Mouse (Mus musculus) heart, embryonic 12.5 days (tissue): Measurements from ENCODE around the gene Capn9. TPM values are rescaled to one million over a fixed set of nuclear protein-coding genes. Genes with fewer than 3 reads are reported as not detected.

Experiments
- ATAC-seq: fragments of 200-750 bp; cut with Nextera tagmentation; 2 replicates; pipeline ENCODE4 v1.8.0; 2017; ENCODE audit warnings: moderate TSS enrichment, moderate library complexity; ENCODE audit not compliant: insufficient number of reproducible peaks, low FRiP score
- H3K27ac ChIP-seq: fragments of 300-500 bp; sonication (generic); 2 replicates; pipeline ENCODE4 v1.5.1; 2016; ENCODE audit warnings: mild to moderate bottlenecking, moderate library complexity; ENCODE audit not compliant: poor library complexity, severe bottlenecking
- H3K27me3 ChIP-seq: fragments of 300-500 bp; sonication (generic); replicated peaks from 2 replicates; pipeline ENCODE4 v1.6.1; 2016; ENCODE audit warnings: mild to moderate bottlenecking, moderate library complexity
- H3K36me3 ChIP-seq: fragments of 300-500 bp; sonication (generic); 2 replicates; pipeline ENCODE4 v1.6.1; 2016; ENCODE audit warnings: mild to moderate bottlenecking, moderate library complexity
- H3K4me1 ChIP-seq: fragments of 300-500 bp; sonication (generic); replicated peaks from 2 replicates; pipeline ENCODE4 v1.6.1; 2016; ENCODE audit warnings: mild to moderate bottlenecking
- H3K4me2 ChIP-seq: fragments of 300-500 bp; sonication (generic); 2 replicates; pipeline ENCODE4 v1.6.1; 2016; ENCODE audit warnings: mild to moderate bottlenecking, moderate library complexity
- H3K4me3 ChIP-seq: fragments of 300-500 bp; sonication (generic); 2 replicates; pipeline ENCODE4 v1.5.1; 2016; ENCODE audit warnings: mild to moderate bottlenecking
- H3K9ac ChIP-seq: fragments of 300-500 bp; sonication (generic); 2 replicates; pipeline ENCODE4 v1.6.1; 2016; ENCODE audit warnings: mild to moderate bottlenecking, moderate library complexity
- H3K9me3 ChIP-seq: fragments of 300-500 bp; sonication (generic); replicated peaks from 2 replicates; pipeline ENCODE4 v1.6.1; 2016; ENCODE audit warnings: mild to moderate bottlenecking, moderate library complexity
- WGBS: fragments of 180-500 bp; shearing (Covaris S2); methylation state at CpG from one replicate; pipeline ENCODE4 v1.1.7; 2016; 5-methylcytosine and 5-hydroxymethylcytosine counted together
- polyA plus RNA-seq: library from polyadenylated mRNA; unstranded; fragments of >200 nt; fragmentation: Nextera tagmentation; extraction: Ambion mirVana; gene quantifications from 2 replicates; pipeline ENCODE4 v1.2.1, GENCODE M21; 2016

Gene Capn9
- polyA plus RNA-seq, 1 experiment from 2014 or later = 0.34 TPM

DNA sequence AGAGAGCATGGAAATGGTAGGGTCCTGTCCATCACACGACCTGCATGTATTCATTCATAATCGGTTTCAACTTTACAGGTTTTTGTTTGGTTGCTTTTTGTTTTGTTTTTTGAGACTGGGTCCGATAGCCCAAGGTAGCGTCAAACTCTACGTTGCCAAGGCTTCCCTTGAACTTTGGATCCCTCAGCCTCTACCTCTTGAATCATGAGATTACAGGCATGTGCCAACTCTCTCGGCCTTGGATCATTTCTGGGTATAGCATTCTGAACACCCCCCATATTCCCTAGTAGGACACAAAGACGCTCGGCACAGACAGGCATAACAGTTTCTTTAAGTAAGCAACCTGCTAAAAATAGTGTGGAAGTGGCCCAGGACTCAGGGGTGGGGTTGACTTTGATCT, 65.7 kb downstream of the Capn9 start:
- H3K27ac ChIP-seq = 0 out of 2 replicates have a peak overlapping the region, but pooled peaks have one; percentile 99
- peaks cover 57% of the 10 kb centered on the region for H3K4me1 ChIP-seq
- H3K36me3 ChIP-seq = peaks cover 55% of the 10 kb centered on the region
- H3K4me2 ChIP-seq = no peak overlapping the region
- 80% methylated on average over 8 of the region's 8 CpGs for WGBS
- H3K9ac ChIP-seq = no peak overlapping the region
- no peak for ATAC-seq
- no peak overlapping the region for H3K4me3 ChIP-seq
- no peaks in the 10 kb centered on the region; the same call in 1 of the 2 replicates for H3K9me3 ChIP-seq
- H3K27me3 ChIP-seq = no peaks in the 10 kb centered on the region

DNA sequence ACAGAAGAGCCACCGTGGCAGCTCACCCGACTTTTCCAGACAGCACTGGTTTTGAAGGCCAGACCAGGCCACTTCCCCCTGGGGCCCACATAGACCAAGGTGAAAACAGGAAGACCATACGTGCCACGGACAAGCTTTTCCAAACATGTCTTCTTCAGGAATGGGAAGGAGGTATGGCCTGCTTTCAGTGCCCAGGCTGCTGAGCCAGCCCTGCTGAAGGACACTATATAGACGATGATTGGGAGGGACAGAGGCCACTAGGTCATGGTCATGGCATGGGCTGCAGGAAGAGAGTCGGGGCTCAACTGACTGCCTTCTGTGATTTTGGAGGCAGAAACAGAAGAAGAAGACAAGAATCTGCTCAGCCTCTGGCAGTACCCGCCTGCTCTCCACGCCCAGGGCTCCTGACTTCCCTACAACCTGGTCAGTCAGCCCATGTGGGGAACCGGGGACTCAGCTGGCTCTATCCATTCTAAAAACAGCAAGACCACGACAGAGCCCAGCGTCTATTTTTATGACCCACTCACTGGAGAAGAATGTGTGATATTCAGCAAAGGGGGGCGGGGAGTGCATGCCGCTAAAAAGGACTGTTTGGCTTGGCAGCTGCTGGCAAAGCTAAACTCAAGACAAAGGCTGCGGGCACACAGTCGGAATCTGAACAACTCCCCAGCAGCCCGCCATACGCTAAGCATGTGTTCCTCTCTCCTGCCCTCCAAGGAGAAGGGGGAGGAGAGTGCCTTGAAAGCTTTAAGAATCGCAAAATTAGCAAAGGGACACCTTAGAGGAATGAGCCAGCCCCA, 67.8 kb downstream of the Capn9 start:
- Histone ChIP-seq H3K4me1 (peaks cover 67% of the 10 kb centered on the region), H3K9me3 (no peaks in the 10 kb centered on the region; the same call in 1 of the 2 replicates), H3K27me3 (no peaks in the 10 kb centered on the region), H3K36me3 (peaks cover 40% of the 10 kb centered on the region), H3K4me3 (0 out of 2 replicates have a peak overlapping the region, but pooled peaks have one; percentile 11), H3K4me2 (peak overlapping the region; percentile 55), H3K27ac (peak overlapping the region; percentile 99), H3K9ac (peak overlapping the region; percentile 67)
- WGBS = 26% methylated on average over 18 of the region's 18 CpGs
- ATAC-seq = peak; percentile 85

DNA sequence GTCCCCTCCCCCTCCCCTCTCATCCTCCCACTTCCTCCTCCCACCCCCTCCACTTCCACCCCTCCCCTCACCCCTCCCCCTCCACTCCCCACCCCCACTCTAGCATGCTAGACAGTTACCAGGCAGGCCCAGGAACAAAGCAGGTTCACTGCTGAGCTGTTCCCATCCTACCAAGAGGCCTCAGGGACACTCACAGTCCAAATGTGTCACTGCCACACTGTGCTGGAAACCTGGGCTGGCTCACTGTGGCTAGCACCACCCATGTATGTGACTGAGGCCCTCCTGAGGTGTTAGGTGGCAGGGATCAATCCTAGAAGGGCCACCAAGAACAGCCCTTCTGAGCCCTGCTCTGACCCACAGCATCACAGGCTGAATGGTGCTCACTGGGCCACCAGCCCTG, 72.4 kb downstream of the Capn9 start:
- H3K36me3 ChIP-seq = peaks cover 32% of the 10 kb centered on the region
- no peak overlapping the region for H3K4me3 ChIP-seq
- peak overlapping the region; percentile 49; the same call in 1 of the 2 replicates for H3K9ac ChIP-seq
- ATAC-seq = no peak
- H3K4me2 ChIP-seq = no peak overlapping the region
- H3K27me3 ChIP-seq = no peaks in the 10 kb centered on the region
- H3K27ac ChIP-seq = peak overlapping the region; percentile 61
- H3K4me1 ChIP-seq = peaks cover 89% of the 10 kb centered on the region
- no peaks in the 10 kb centered on the region; the same call in 1 of the 2 replicates for H3K9me3 ChIP-seq

DNA sequence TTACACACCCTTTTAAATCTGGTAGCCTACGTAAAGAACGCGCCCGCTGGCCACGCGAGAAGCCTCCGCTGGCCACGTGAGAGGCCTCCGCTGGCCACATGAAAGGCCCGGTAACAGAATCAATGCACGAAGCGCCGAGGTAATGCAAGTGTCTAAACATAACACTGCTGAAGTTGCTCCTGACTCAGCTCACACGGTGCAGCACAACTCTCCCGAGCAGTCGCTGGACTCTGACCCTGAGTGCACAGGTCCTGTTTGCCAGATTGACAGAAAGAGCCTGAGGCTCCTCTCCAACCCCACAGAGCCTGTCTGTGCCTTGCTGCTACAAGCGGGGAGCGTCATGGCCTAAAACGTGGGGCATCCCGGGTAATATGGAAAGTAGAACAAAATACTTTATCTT, 75.9 kb downstream of the Capn9 start:
- H3K9me3 ChIP-seq = no peaks in the 10 kb centered on the region
- peaks cover 91% of the 10 kb centered on the region for H3K4me1 ChIP-seq
- no peak for ATAC-seq
- H3K27ac ChIP-seq = peak overlapping the region; percentile 94
- peaks cover 33% of the 10 kb centered on the region for H3K36me3 ChIP-seq
- H3K9ac ChIP-seq = no peak overlapping the region
- H3K27me3 ChIP-seq = no peaks in the 10 kb centered on the region
- no peak overlapping the region for H3K4me2 ChIP-seq
- H3K4me3 ChIP-seq = no peak overlapping the region
- 83% methylated on average over 20 of the region's 20 CpGs for WGBS

DNA sequence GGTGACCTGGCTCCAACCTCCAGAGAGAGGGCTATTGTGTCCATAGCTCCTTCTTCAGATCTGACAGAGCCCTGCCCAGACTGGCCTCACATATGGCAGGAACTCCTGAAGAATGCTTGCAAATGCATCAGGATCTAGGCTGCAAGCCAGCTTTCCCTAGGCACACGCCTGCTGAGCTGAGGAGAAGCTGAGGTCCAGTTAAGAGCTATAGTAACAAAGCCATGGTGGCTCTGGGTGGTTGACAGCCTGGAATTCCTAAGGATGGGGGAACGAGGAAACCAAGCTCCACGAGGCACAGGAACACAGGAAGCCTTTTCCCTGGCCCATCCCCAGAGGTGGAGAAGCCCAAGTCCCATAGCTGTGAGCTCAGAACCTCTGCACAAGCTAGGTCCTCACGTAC, 76.6 kb downstream of the Capn9 start:
- Histone ChIP-seq H3K9me3 (no peaks in the 10 kb centered on the region), H3K27ac (peak overlapping the region; percentile 94), H3K4me3 (no peak overlapping the region), H3K4me2 (peak overlapping the region; percentile 47), H3K36me3 (peaks cover 33% of the 10 kb centered on the region), H3K27me3 (no peaks in the 10 kb centered on the region), H3K4me1 (peaks cover 96% of the 10 kb centered on the region), H3K9ac (no peak overlapping the region)
- WGBS = 19% methylated on average over 4 of the region's 4 CpGs
- peak; percentile 64 for ATAC-seq

DNA sequence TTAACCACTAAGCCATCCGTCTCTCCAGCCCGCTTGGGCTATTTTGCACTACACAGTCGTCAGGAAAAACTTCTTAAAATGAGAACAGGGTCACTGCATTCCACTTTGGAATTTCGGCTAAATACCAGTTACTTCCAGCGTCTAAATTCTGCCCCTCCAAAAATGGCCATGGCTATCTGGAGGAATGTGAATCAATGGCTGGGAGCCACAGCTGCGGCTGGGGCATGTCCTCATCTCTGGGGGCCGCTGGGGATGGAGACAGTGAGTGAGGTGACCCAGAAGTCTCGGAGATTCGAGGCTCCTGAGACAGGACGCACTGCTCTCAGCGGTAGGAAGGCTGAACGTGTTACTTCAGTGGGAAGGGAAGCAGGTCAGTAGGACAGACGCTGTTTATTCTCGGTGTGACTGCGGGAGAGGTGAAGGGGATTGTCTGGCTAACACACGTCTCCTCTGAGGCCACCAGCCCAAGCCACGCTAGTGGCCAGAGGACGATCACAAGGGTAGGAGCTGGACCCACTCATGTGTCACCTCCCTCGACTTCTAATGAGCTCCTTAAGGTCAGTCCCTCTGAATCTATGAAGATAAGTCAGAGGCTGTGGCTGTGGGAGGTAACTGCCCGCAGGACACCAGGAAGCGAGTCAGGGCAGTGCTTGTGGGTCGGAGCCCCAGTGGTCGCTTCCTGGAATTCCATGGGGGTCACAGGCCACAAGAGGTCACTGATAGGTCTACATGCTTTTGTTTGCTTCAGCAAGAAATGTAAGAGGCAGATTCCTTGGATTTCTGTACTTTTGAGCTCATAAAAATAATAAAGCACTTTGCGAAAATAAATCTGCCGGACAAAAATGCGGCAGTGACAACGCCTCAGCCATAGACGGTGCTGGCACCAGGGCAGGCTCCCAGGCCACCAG, 77.9 kb downstream of the Capn9 start:
- H3K27me3 ChIP-seq = no peaks in the 10 kb centered on the region
- H3K4me2 ChIP-seq = peak overlapping the region; percentile 47
- H3K36me3 ChIP-seq = peaks cover 30% of the 10 kb centered on the region
- H3K4me1 ChIP-seq = peaks cover 96% of the 10 kb centered on the region
- H3K27ac ChIP-seq = peak overlapping the region; percentile 94
- peak overlapping the region; percentile 47 for H3K9ac ChIP-seq
- H3K9me3 ChIP-seq = no peaks in the 10 kb centered on the region
- 35% methylated on average over 28 of the region's 28 CpGs for whole genome bisulfite sequencing
- no peak for ATAC-seq
- no peak overlapping the region for H3K4me3 ChIP-seq

DNA sequence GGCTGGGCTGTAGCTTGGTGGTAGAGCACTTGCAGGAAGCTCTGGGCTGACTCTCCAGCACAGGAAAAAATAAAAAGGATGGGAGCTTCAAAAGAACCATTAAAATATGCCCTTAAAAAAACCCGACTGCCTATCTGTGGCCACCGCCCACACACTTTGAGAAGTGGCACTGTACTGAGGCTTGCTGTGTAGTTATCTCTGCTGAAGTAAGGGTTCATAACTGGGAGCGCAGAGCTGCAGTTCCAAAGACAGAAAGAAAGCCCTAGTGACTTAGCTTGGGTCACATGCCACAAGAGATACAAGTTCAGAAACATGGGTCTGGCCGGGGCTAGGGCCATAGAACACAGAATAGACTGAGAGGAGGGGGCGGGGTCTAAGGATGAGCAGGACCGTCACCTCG, 82.0 kb downstream of the Capn9 start:
- Histone ChIP-seq H3K4me3 (no peak overlapping the region), H3K9me3 (no peaks in the 10 kb centered on the region), H3K4me2 (peak overlapping the region; percentile 55), H3K36me3 (peaks cover 11% of the 10 kb centered on the region), H3K27me3 (no peaks in the 10 kb centered on the region), H3K9ac (no peak overlapping the region; the same call in 1 of the 2 replicates), H3K27ac (peak overlapping the region; percentile 95), H3K4me1 (peaks cover 83% of the 10 kb centered on the region)
- peak; percentile 40; the same call in 1 of the 2 replicates for ATAC-seq
- WGBS = 38% methylated on average over 7 of the region's 7 CpGs

DNA sequence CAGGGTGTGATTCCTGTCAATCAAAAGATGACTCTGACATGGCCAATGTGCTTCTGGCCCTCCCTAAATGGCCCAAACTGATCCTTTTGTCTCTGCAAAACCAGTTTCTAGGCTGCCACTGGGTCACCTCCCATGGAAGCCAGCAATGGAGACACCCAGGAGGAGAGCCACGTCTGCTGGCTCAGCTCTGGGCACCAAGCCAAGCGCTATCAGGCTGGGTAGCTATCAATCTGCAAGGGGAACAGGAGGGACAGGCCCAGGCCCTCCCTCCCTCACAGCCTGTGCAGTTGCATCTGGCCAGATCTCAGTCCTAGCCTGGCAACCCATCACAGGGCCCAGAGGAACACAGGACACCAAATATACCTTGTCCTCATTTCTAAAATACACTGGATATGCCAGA, 82.5 kb downstream of the Capn9 start:
- Histone ChIP-seq H3K4me1 (peaks cover 79% of the 10 kb centered on the region), H3K27me3 (no peaks in the 10 kb centered on the region), H3K4me3 (no peak overlapping the region), H3K4me2 (peak overlapping the region; percentile 55), H3K27ac (peak overlapping the region; percentile 95), H3K36me3 (peaks cover 11% of the 10 kb centered on the region), H3K9me3 (no peaks in the 10 kb centered on the region), H3K9ac (no peak overlapping the region)
- peak; percentile 65 for ATAC-seq
- 9% methylated on average over 2 of the region's 2 CpGs for WGBS

DNA sequence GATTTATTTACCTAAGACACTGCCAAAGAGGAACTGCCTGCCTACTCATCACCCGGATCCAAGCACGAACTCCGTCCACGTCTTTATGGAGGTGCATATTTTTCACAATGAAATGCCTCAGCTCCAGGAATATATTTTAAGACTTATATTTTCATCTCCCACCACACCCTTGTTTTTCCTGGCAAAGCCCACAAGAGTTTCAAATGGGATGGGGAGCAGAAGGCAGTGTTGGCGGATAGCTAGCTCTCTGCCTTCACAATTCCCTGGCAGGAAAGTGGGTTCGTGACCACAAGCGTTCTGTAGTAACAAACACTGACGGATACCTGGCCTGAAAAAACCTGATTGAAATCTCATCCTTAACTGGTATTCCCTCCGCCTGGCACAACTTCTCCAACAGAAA, 85.9 kb downstream of the Capn9 start:
- H3K4me1 ChIP-seq = peaks cover 48% of the 10 kb centered on the region
- peak overlapping the region; percentile 92 for H3K27ac ChIP-seq
- 15% methylated on average over 9 of the region's 9 CpGs for WGBS
- H3K36me3 ChIP-seq = peaks cover 1% of the 10 kb centered on the region; the same call in 1 of the 2 replicates
- no peaks in the 10 kb centered on the region for H3K27me3 ChIP-seq
- H3K9me3 ChIP-seq = no peaks in the 10 kb centered on the region
- ATAC-seq = no peak
- peak overlapping the region; percentile 96 for H3K4me3 ChIP-seq
- H3K9ac ChIP-seq = peak overlapping the region; percentile 98
- H3K4me2 ChIP-seq = peak overlapping the region; percentile 79

DNA sequence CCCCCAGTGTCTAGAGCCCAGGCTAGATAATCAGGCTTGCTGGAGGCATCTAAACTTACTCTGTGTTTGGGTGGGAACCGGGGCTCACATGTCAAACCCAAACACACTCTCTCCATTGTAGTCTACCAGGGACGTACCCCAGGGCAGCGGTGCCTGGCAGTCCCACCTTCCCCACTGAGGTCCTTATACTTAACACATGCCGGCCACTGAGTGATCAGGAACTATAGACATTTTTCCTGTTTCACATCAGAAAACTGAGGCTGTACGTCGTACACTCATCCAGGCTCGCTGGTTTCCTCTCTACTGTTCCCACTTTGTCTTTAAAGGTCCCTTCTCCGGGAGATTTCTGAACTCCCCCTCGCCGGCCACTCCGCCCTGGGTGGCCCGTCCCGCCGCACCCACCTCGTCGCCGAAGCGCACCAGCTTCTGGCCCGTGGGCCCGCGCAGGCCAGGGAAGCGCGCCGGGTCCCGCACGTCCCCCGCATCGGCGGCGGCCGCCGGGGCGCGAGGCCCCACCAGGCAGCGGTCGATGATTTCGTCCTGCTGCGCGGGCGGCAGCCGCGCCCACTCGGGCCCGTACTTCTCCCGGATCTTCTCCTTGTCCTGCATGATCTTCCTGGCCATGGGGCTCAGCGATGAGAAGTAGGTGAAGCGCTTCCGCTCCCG, 86.7 kb downstream of the Capn9 start:
- Histone ChIP-seq H3K4me1 (peaks cover 41% of the 10 kb centered on the region), H3K36me3 (no peaks in the 10 kb centered on the region)
- ATAC-seq = peak; percentile 45

More for the DNA sequence above, 86.7 kb downstream of the Capn9 start:
- Histone ChIP-seq H3K9me3 (no peaks in the 10 kb centered on the region), H3K4me2 (peak overlapping the region; percentile 79), H3K9ac (peak overlapping the region; percentile 98), H3K4me3 (peak overlapping the region; percentile 96), H3K27me3 (no peaks in the 10 kb centered on the region), H3K27ac (peak overlapping the region; percentile 92)
- under 1% methylated on average over 49 of the region's 49 CpGs for WGBS
